Mouse (Mus musculus) cerebellum, postnatal 10 days (tissue): ENCODE measurements around the gene Sh3bp5.
A peak's percentile ranks its signal among the peaks of the same experiment; 100 is the strongest.

Experiments
- DNase-seq, 2 experiments: peaks; one replicate each; pipeline ENCODE4 v3.0.0; 2021; ENCODE audit warnings: mixed read lengths in 2 of 2

The Sh3bp5 gene

GRCm38 (mm10) chr14:31336369-31337155, 99.3 kb downstream of the Sh3bp5 start, which contains the start of gene Capn7:
TSS of gene Capn7 (plus strand) at chr14:31336638.
- peak; percentile 100 for DNase-seq

GRCm38 (mm10) chr14:31335765-31336164, 100.1 kb downstream of the Sh3bp5 start:
- DNase-seq, result peak; percentile 22 to 54

GRCm38 (mm10) chr14:31330957-31331356, 104.9 kb downstream of the Sh3bp5 start:
- no peak for DNase-seq

GRCm38 (mm10) chr14:31329741-31330140, 106.1 kb downstream of the Sh3bp5 start:
- DNase-seq, result no peak

GRCm38 (mm10) chr14:31327681-31328080, 108.2 kb downstream of the Sh3bp5 start:
- DNase-seq, result no peak

GRCm38 (mm10) chr14:31327196-31327595, 108.7 kb downstream of the Sh3bp5 start:
- DNase-seq, result no peak

- no peak for DNase-seq
Measured at GRCm38 (mm10) chr14:31326770-31327169, 109.1 kb downstream of the Sh3bp5 start.

GRCm38 (mm10) chr14:31325551-31325950, 110.3 kb downstream of the Sh3bp5 start:
- DNase-seq, result no peak

GRCm38 (mm10) chr14:31324851-31325250, 111.0 kb downstream of the Sh3bp5 start:
- peak in 1 of 2 experiments; percentile 23 for DNase-seq

- peak; percentile 22 to 36 for DNase-seq
Measured at GRCm38 (mm10) chr14:31323849-31324792, 111.8 kb downstream of the Sh3bp5 start, which contains the start of gene Dnah1. TSS of gene Dnah1 (minus strand) at chr14:31323896.

- DNase-seq, result no peak
Measured at GRCm38 (mm10) chr14:31323189-31323588, 112.7 kb downstream of the Sh3bp5 start.

GRCm38 (mm10) chr14:31322191-31322590, 113.7 kb downstream of the Sh3bp5 start:
- no peak for DNase-seq

GRCm38 (mm10) chr14:31321181-31321580, 114.7 kb downstream of the Sh3bp5 start:
- no peak for DNase-seq

- no peak for DNase-seq
Measured at GRCm38 (mm10) chr14:31319546-31319945, 116.3 kb downstream of the Sh3bp5 start.

GRCm38 (mm10) chr14:31317754-31318153, 118.1 kb downstream of the Sh3bp5 start:
- no peak for DNase-seq

- no peak for DNase-seq
Measured at GRCm38 (mm10) chr14:31316613-31317012, 119.3 kb downstream of the Sh3bp5 start.

- DNase-seq, result no peak
Measured at GRCm38 (mm10) chr14:31313192-31313591, 122.7 kb downstream of the Sh3bp5 start.
